ENCODE assay signal across 31 mouse cellular contexts in genomic region chr2:9073851-9074250, GRCm38 (mm10).
"Had no signal": no experiment of that assay in that cellular context is flagged by ENCODE, and none has a peak within 500 bp of the region (broad histone marks: within the 10 kb centered on the region; RNA-seq: fewer than 3 reads in every experiment).

No protein-coding gene starts in this region.

- H3K36me3 ChIP-seq: embryonic facial prominence, embryonic 12.5 days; embryonic facial prominence, embryonic 13.5 days; embryonic facial prominence, embryonic 15.5 days; forebrain, embryonic 10.5 days; forebrain, embryonic 12.5 days; forebrain, embryonic 15.5 days; heart, embryonic 10.5 days had no signal

- H3K27me3 ChIP-seq: embryonic facial prominence, embryonic 12.5 days; embryonic facial prominence, embryonic 13.5 days; embryonic facial prominence, embryonic 15.5 days; forebrain, embryonic 12.5 days; forebrain, embryonic 13.5 days; forebrain, embryonic 15.5 days had no signal

- H3K4me3 ChIP-seq: embryonic facial prominence, embryonic 12.5 days; embryonic facial prominence, embryonic 13.5 days; embryonic facial prominence, embryonic 15.5 days; erythroblast, embryonic 14.5 days; forebrain, embryonic 10.5 days; forebrain, embryonic 12.5 days; forebrain, embryonic 13.5 days; forebrain, embryonic 15.5 days; gastrocnemius, adult 2 months; heart, adult 2 months; heart, embryonic 10.5 days had no signal

- H3K9ac ChIP-seq: embryonic facial prominence, embryonic 12.5 days; embryonic facial prominence, embryonic 13.5 days; embryonic facial prominence, embryonic 15.5 days; forebrain, embryonic 12.5 days; forebrain, embryonic 13.5 days; forebrain, embryonic 15.5 days; forebrain, postnatal 0 days had no signal

- DNase-seq: cerebellum, adult 18-20 months; cerebellum, adult 2 months; cerebellum, adult 8-10 months; cerebellum, adult 9-10 months; cerebellum, adult 9-11 months; cerebellum, postnatal 10 days; cerebellum, postnatal 14 days; cerebellum, postnatal 25 days; cerebellum, postnatal 36 days; embryo, embryonic 11 days; forebrain, postnatal 0 days; gastrocnemius, adult 2 months; gastrocnemius, postnatal 10 days; gastrocnemius, postnatal 14 days; gastrocnemius, postnatal 25 days; gastrocnemius, postnatal 36 days; heart, adult 11 months; heart, adult 18-20 months; heart, adult 2 months had no signal

- H3K4me2 ChIP-seq: embryonic facial prominence, embryonic 12.5 days; embryonic facial prominence, embryonic 13.5 days; embryonic facial prominence, embryonic 15.5 days; forebrain, embryonic 12.5 days; forebrain, embryonic 13.5 days; forebrain, embryonic 15.5 days; heart, embryonic 11.5 days had no signal

- ATAC-seq: forebrain, embryonic 13.5 days; forebrain, embryonic 14.5 days; forebrain, embryonic 15.5 days; forebrain, embryonic 16.5 days; forebrain, postnatal 0 days had no signal

- H3K27ac ChIP-seq: embryonic facial prominence, embryonic 12.5 days; embryonic facial prominence, embryonic 13.5 days; embryonic facial prominence, embryonic 15.5 days; forebrain, embryonic 10.5 days; forebrain, embryonic 12.5 days; forebrain, embryonic 13.5 days; forebrain, embryonic 15.5 days; gastrocnemius, adult 2 months; heart, adult 2 months; heart, embryonic 10.5 days had no signal

- H3K4me1 ChIP-seq: embryonic facial prominence, embryonic 12.5 days; embryonic facial prominence, embryonic 13.5 days; forebrain, embryonic 10.5 days; forebrain, embryonic 12.5 days; forebrain, embryonic 13.5 days; heart, embryonic 10.5 days had no signal

- H3K9me3 ChIP-seq: embryonic facial prominence, embryonic 12.5 days; embryonic facial prominence, embryonic 13.5 days; embryonic facial prominence, embryonic 15.5 days; forebrain, embryonic 10.5 days; forebrain, embryonic 12.5 days; forebrain, embryonic 13.5 days; forebrain, embryonic 15.5 days; heart, embryonic 10.5 days had no signal
